Mouse (Mus musculus) stomach, embryonic 14.5 days (tissue): ENCODE measurements around the gene Pla2r1. TPM values are rescaled to one million over a fixed set of nuclear protein-coding genes. Genes with fewer than 3 reads are reported as not detected.

Source experiments
- ATAC-seq: fragments of 200-750 bp; cut with Nextera tagmentation; 2 replicates; pipeline ENCODE4 v1.8.0; 2017; ENCODE audit warnings: low read depth, moderate TSS enrichment; ENCODE audit not compliant: insufficient number of reproducible peaks, insufficient read depth, low FRiP score
- H3K27ac ChIP-seq: fragments of 300-500 bp; sonication (generic); 2 replicates; pipeline ENCODE4 v1.5.1; 2014; ENCODE audit warnings: mild to moderate bottlenecking, low read length, moderate library complexity, mixed read lengths
- H3K27me3 ChIP-seq: fragments of 300-500 bp; sonication (generic); 2 replicates; pipeline ENCODE4 v1.6.1; 2014; ENCODE audit warnings: low read length, control low read depth, mixed read lengths; ENCODE audit not compliant: control insufficient read depth, insufficient read depth
- H3K36me3 ChIP-seq: fragments of 300-500 bp; sonication (generic); 2 replicates; pipeline ENCODE4 v1.6.1; 2014; ENCODE audit warnings: mild to moderate bottlenecking, control low read depth, low read length, moderate library complexity, mixed read lengths; ENCODE audit not compliant: control insufficient read depth, insufficient read depth
- H3K4me1 ChIP-seq: fragments of 300-500 bp; sonication (generic); 2 replicates; pipeline ENCODE4 v1.6.1; 2014; ENCODE audit warnings: low read length, control low read depth, mixed read lengths; ENCODE audit not compliant: control insufficient read depth, insufficient read depth
- H3K4me2 ChIP-seq: fragments of 300-500 bp; sonication (generic); replicated peaks from 2 replicates; pipeline ENCODE4 v1.6.1; 2014; ENCODE audit warnings: low read depth, low read length, control low read depth
- H3K4me3 ChIP-seq: fragments of 300-500 bp; sonication (generic); 2 replicates; pipeline ENCODE4 v1.5.1; 2014; ENCODE audit warnings: low read depth, low read length, control low read depth
- H3K9ac ChIP-seq: fragments of 300-500 bp; sonication (generic); replicated peaks from 2 replicates; pipeline ENCODE4 v1.6.1; 2014; ENCODE audit warnings: low read depth, mild to moderate bottlenecking, control low read depth, low read length, moderate library complexity, mixed read lengths
- H3K9me3 ChIP-seq: fragments of 300-500 bp; sonication (generic); 2 replicates; pipeline ENCODE4 v1.6.1; 2016; ENCODE audit warnings: low read depth, low read length, control low read depth; ENCODE audit not compliant: control insufficient read depth
- WGBS: fragments of 180-500 bp; shearing (Covaris S2); extraction: QIAGEN DNeasy Blood & Tissue Kit; methylation state at CpG from one replicate; pipeline ENCODE4 v1.1.7; 2014; 5-methylcytosine and 5-hydroxymethylcytosine counted together
- polyA plus RNA-seq: library from polyadenylated mRNA; unstranded; fragments of >200 nt; fragmentation: Nextera tagmentation; extraction: Ambion mirVana; gene quantifications from 2 replicates; pipeline ENCODE4 v1.2.1, GENCODE M21; 2014

The Pla2r1 gene
- polyA plus RNA-seq, 1 experiment from 2014 or later = 3.8 TPM

- Histone ChIP-seq H3K4me3 (no peak overlapping the region), H3K9ac (no peak overlapping the region), H3K4me1 (no peaks in the 10 kb centered on the region), H3K9me3 (no peaks in the 10 kb centered on the region), H3K27me3 (no peaks in the 10 kb centered on the region), H3K36me3 (no peaks in the 10 kb centered on the region), H3K27ac (no peak overlapping the region), H3K4me2 (no peak overlapping the region)
- ATAC-seq = no peak
- WGBS = 81% methylated on average over 7 of the region's 7 CpGs
Measured at GRCm38 (mm10) chr2:60367871-60368270, 185.2 kb downstream of the Pla2r1 start.

Other genes with a start within 250 kb of the Pla2r1 start
- 1.0 and 1.5 TPM in 2 replicates for gene Ly75, start 170.0 kb downstream of the Pla2r1 start, polyA plus RNA-seq
- 11.2 and 14.1 TPM in 2 replicates for gene Itgb6, start 169.3 kb upstream of the Pla2r1 start, polyA plus RNA-seq